Mouse (Mus musculus): ENCODE measurements at regions not wholly inside any gene's neighbourhood (a gene's known extent, or its start where the extent isn't known, plus 50 kb on each side); places are given as distances from the start of the nearest gene placed in this dataset.
A peak's percentile ranks its signal among the peaks of the same experiment; 100 is the strongest.

- DNase-seq: no peak
Measured at GRCm38 (mm10) chr2:12614345-12614744, 195.1 kb upstream of the Mindy3 start.

- DNase-seq: no peak
Measured at GRCm38 (mm10) chr2:12613858-12614257, 194.6 kb upstream of the Mindy3 start.

GRCm38 (mm10) chr2:12582566-12582965, 163.3 kb upstream of the Mindy3 start:
- DNase-seq: peak; percentile 4

- DNase-seq: no peak
Measured at GRCm38 (mm10) chr2:12557736-12558135, 138.5 kb upstream of the Mindy3 start.

- no peak for DNase-seq
Measured at GRCm38 (mm10) chr2:12522411-12522810, 103.1 kb upstream of the Mindy3 start.

- DNase-seq: no peak
Measured at GRCm38 (mm10) chr2:12521744-12522143, 102.5 kb upstream of the Mindy3 start.

GRCm38 (mm10) chr2:12492369-12492768, 73.1 kb upstream of the Mindy3 start:
- no peak for DNase-seq

- no peak for DNase-seq
Measured at GRCm38 (mm10) chr2:12469440-12470339, 50.4 kb upstream of the Mindy3 start.
